Mouse (Mus musculus): ENCODE measurements around the gene Rnf151.
"Not testable (repeated sequence)": the region's sequence is repeated elsewhere in the genome, so short reads cannot be mapped to it uniquely, and the experiment has no call there.

Rnf151 gene

DNA sequence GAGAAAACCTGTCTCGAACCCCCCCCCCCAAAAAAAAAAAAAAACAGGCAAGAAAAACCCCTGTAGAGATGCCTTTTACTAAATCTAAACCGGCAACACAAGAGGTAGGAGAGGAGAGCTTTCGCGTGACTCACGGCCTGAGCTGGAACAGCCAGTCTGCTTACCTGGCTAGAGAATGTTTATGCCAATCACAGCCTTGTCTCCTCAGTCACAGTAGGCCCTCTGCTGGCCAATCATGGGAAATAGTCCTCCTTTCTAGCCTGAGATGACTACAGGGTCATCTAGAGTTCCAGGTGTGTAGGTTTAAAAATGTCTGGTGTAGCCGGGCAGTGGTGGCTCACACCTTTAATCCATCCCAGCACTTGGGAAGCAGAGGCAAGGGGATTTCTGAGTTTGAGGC is 50.4 kb downstream of the Rnf151 start:
- DNase-seq (ENCODE audit: low spot score) = no peak

- DNase-seq (ENCODE audit: low spot score) = not testable (repeated sequence)
Measured at GRCm38 (mm10) chr17:24667011-24667410, 50.9 kb downstream of the Rnf151 start.
